Mouse (Mus musculus) midbrain, postnatal 0 days (tissue): ENCODE measurements at regions not wholly inside any gene's neighbourhood (a gene's known extent, or its start where the extent isn't known, plus 50 kb on each side); places are given as distances from the start of the nearest gene placed in this dataset.

Source experiments
- ATAC-seq: fragments of 200-750 bp; cut with Nextera tagmentation; 2 replicates; pipeline ENCODE4 v1.8.0; 2017; ENCODE audit warnings: moderate number of reproducible peaks, mild to moderate bottlenecking, moderate TSS enrichment, moderate library complexity; ENCODE audit not compliant: low FRiP score
- DNase-seq: peaks from one replicate; pipeline ENCODE4 v3.0.0-alpha.2; 2015; ENCODE audit warnings: low spot score
- H3K27ac ChIP-seq: fragments of 300-500 bp; sonication (generic); 2 replicates; pipeline ENCODE4 v1.5.1; 2014; ENCODE audit warnings: low read depth, mild to moderate bottlenecking, low read length, mixed read lengths
- H3K27me3 ChIP-seq: fragments of 300-500 bp; sonication (generic); 2 replicates; pipeline ENCODE4 v1.6.1; 2014; ENCODE audit warnings: low read length, control low read depth, mixed read lengths; ENCODE audit not compliant: insufficient read depth
- H3K36me3 ChIP-seq: fragments of 300-500 bp; sonication (generic); 2 replicates; pipeline ENCODE4 v1.6.1; 2014; ENCODE audit warnings: low read length, control low read depth, mixed read lengths; ENCODE audit not compliant: insufficient read depth
- H3K4me1 ChIP-seq: fragments of 300-500 bp; sonication (generic); 2 replicates; pipeline ENCODE4 v1.6.1; 2014; ENCODE audit warnings: mild to moderate bottlenecking, control low read depth, antibody characterized with exemption, low read length, mixed read lengths; ENCODE audit not compliant: insufficient read depth
- H3K4me2 ChIP-seq: fragments of 300-500 bp; sonication (generic); 2 replicates; pipeline ENCODE4 v1.6.1; 2014; ENCODE audit warnings: low read depth, mild to moderate bottlenecking, low read length, mixed read lengths; ENCODE audit not compliant: poor library complexity, severe bottlenecking
- H3K4me3 ChIP-seq: fragments of 300-500 bp; sonication (generic); 2 replicates; pipeline ENCODE4 v1.5.1; 2014; ENCODE audit warnings: low read depth, mild to moderate bottlenecking, low read length, moderate library complexity
- H3K9ac ChIP-seq: fragments of 300-500 bp; sonication (generic); replicated peaks from 2 replicates; pipeline ENCODE4 v1.6.1; 2014; ENCODE audit warnings: mild to moderate bottlenecking, low read length, moderate library complexity, mixed read lengths; ENCODE audit not compliant: poor library complexity, severe bottlenecking
- H3K9me3 ChIP-seq: fragments of 300-500 bp; sonication (generic); 2 replicates; pipeline ENCODE4 v1.6.1; 2016; ENCODE audit warnings: low read length, control low read depth
- CTCF ChIP-seq: IDR thresholded peaks from 2 replicates; pipeline ENCODE4 v1.5.1; 2016; ENCODE audit warnings: antibody characterized with exemption, mild to moderate bottlenecking
- WGBS: fragments of 180-500 bp; shearing (Covaris S2); extraction: QIAGEN DNeasy Blood & Tissue Kit; methylation state at CpG from one replicate; pipeline ENCODE4 v1.1.7; 2014; 5-methylcytosine and 5-hydroxymethylcytosine counted together

DNA sequence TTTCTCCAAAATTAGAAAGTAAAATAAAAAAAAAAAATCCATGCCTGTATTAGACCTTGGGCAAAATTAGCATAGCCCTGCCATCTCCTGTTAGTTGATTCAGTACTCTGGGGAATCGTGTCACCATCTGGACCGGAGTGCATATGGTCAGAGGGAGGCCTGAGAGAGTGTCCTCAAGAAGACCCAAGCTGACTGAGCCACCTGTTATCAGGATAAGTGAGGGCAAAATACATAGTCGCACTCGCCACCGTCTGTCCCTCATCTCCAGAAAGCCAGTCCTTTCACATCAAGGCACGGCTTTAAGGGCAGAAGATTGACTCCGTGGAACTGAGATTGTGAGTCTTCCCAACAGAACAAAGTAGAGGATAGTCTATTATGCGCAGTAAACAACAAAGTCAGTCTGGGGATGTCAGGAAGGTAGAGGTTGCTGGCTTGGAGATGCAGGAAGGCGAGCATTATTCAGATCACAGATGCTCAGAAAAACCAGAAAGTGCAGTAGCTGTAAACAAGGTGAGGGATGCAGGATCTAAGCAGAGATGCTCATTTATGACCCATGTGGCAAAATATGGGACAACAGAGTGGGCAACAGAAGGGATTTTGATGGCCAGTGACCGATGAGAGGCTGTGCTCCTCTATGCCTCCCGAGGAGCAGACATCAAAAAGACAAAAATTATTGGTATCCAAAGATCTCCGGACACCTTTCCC lies 88.8 kb upstream of the Trhde start:
- H3K9ac ChIP-seq = no peak overlapping the region
- no peak overlapping the region for H3K4me3 ChIP-seq
- H3K4me2 ChIP-seq = no peak overlapping the region
- DNase-seq (peak; percentile 72), ATAC-seq (no peak; the same call in 1 of the 2 replicates)
- no peak overlapping the region for H3K27ac ChIP-seq
- 90% methylated on average over 12 of the region's 12 CpGs for WGBS
- TF ChIP-seq CTCF = no peak
- H3K27me3 ChIP-seq = no peaks in the 10 kb centered on the region
- no peaks in the 10 kb centered on the region for H3K9me3 ChIP-seq
- no peaks in the 10 kb centered on the region for H3K4me1 ChIP-seq
- no peaks in the 10 kb centered on the region for H3K36me3 ChIP-seq

- Histone ChIP-seq H3K27me3 (no peaks in the 10 kb centered on the region), H3K27ac (no peak overlapping the region), H3K4me2 (no peak overlapping the region), H3K9ac (no peak overlapping the region), H3K4me1 (no peaks in the 10 kb centered on the region), H3K36me3 (no peaks in the 10 kb centered on the region), H3K9me3 (no peaks in the 10 kb centered on the region), H3K4me3 (no peak overlapping the region)
- ATAC-seq (no peak), DNase-seq (peak; percentile 36)
- no peak for TF ChIP-seq CTCF
- WGBS = 79% methylated on average over 2 of the region's 2 CpGs
These were observed 69.1 kb upstream of the Trhde start for GRCm38 (mm10) chr10:114871201-114871600.

- TF ChIP-seq CTCF = no peak
- Histone ChIP-seq H3K9ac (no peak overlapping the region), H3K27me3 (no peaks in the 10 kb centered on the region), H3K4me1 (no peaks in the 10 kb centered on the region), H3K36me3 (no peaks in the 10 kb centered on the region), H3K9me3 (no peaks in the 10 kb centered on the region), H3K4me3 (no peak overlapping the region), H3K4me2 (no peak overlapping the region), H3K27ac (no peak overlapping the region)
- 89% methylated on average over 4 of the region's 4 CpGs for WGBS
- DNase-seq (no peak), ATAC-seq (no peak)
These were observed 55.1 kb upstream of the Trhde start for GRCm38 (mm10) chr10:114857166-114857565.

DNA sequence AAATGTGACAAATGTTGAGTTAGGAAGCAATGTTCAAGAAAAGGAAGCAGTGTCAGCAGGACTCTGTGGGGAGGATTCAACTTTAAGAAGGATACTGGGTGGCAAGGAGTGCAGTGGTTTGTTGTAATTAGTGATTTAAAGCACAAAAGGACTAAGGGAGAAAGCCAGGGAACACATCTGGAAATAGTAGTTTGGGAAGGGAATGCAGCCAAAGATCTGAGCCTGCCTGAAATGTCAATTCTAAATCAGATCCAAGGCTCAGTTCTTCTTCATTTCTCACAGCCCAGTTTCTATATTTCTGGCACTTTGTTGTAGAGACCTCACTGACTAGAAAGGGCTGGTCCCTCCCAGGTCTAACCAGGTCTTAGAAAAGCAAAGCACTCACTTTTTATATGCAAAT lies 50.6 kb upstream of the Trhde start:
- no peak overlapping the region for H3K9ac ChIP-seq
- TF ChIP-seq CTCF = no peak
- H3K4me2 ChIP-seq = no peak overlapping the region
- no peaks in the 10 kb centered on the region for H3K9me3 ChIP-seq
- no peak for ATAC-seq
- DNase-seq = no peak
- H3K27me3 ChIP-seq = no peaks in the 10 kb centered on the region
- no peaks in the 10 kb centered on the region for H3K36me3 ChIP-seq
- H3K27ac ChIP-seq = no peak overlapping the region
- H3K4me1 ChIP-seq = no peaks in the 10 kb centered on the region
- no peak overlapping the region for H3K4me3 ChIP-seq
